Mouse (Mus musculus): ENCODE results near the gene Tmem160. TPM values are rescaled to one million over a fixed set of nuclear protein-coding genes. Genes with fewer than 3 reads are reported as not detected.
A peak's percentile ranks its signal among the peaks of the same experiment; 100 is the strongest.

Gene Tmem160
- polyA plus RNA-seq, 1 experiment from 2014 or later = 87.9 TPM

DNA sequence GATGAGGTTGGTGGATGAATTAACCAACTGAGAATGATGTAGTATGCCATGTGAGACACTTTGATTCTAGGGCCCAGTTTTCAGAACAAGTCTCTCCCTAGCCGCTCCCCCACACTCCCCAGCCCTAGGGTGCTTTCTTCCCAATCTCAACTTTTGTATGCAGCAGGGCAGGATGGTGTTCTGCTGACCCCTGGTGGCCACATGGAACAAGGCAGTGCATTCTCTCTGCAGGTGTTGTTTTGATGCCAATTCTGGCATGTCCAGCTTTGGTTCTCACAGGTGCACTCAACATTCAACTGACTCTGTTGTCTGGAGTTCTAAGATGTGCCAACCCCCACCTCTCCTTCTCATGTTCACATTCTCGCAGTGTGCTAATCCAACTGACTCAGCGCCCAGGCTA is 39.2 kb downstream of the Tmem160 start:
- DNase-seq (ENCODE audit: low spot score) = peak; percentile 81
- no peak overlapping the region for H3K9ac ChIP-seq (replicated peaks; ENCODE audit: low read depth)
- no peaks in the 10 kb centered on the region for H3K27me3 ChIP-seq (replicated peaks; ENCODE audit: insufficient read depth, low read length)
- H3K9me3 ChIP-seq (ENCODE audit: low read length) = no peaks in the 10 kb centered on the region
- no peak overlapping the region for H3K27ac ChIP-seq (ENCODE audit: low read length)
- peak; percentile 97 for TF ChIP-seq CTCF (IDR thresholded peaks at IDR 0.05)
- no peak for TF ChIP-seq EP300 (IDR thresholded peaks at IDR 0.05)
- H3K4me2 ChIP-seq (replicated peaks; ENCODE audit: low read depth, low read length) = no peak overlapping the region
- no peak overlapping the region for H3K4me3 ChIP-seq (ENCODE audit: low read depth, low read length)
- peak; percentile 66 for ATAC-seq
- H3K4me1 ChIP-seq (ENCODE audit: insufficient read depth, low read depth, low read length) = no peaks in the 10 kb centered on the region
- H3K36me3 ChIP-seq (ENCODE audit: insufficient read depth, low read length) = peaks cover 8% of the 10 kb centered on the region
- 36% methylated on average over 3 of the region's 3 CpGs for WGBS

DNA sequence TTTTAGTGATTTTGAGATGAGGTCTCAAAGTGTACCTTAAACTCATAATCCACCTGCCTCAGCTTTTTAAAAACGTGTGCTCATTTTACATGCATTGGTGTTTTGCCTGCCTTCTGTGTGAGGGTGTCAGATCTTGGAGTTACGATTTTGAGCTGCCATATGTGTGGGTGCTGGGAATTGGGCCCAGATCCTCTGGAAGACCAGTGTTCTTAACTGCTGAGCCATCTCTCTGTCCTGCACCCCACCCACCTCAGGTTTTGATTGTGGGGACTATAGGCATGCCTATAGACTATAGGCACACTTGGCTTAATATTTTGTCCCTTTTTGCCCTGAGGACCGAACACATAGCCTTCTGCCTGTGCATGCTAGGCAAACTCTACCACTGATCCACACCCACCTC is 39.6 kb downstream of the Tmem160 start:
- TF ChIP-seq CTCF (IDR thresholded peaks at IDR 0.05) (no peak), EP300 (IDR thresholded peaks at IDR 0.05) (no peak)
- no peak overlapping the region for H3K27ac ChIP-seq (ENCODE audit: low read length)
- ATAC-seq (no peak), DNase-seq (ENCODE audit: low spot score) (no peak)
- no peaks in the 10 kb centered on the region for H3K27me3 ChIP-seq (replicated peaks; ENCODE audit: insufficient read depth, low read length)
- H3K4me2 ChIP-seq (replicated peaks; ENCODE audit: low read depth, low read length) = no peak overlapping the region
- no peaks in the 10 kb centered on the region for H3K9me3 ChIP-seq (ENCODE audit: low read length)
- H3K36me3 ChIP-seq (ENCODE audit: insufficient read depth, low read length) = peaks cover 12% of the 10 kb centered on the region
- H3K4me3 ChIP-seq (ENCODE audit: low read depth, low read length) = no peak overlapping the region
- 59% methylated on average over 3 of the region's 3 CpGs for WGBS
- H3K4me1 ChIP-seq (ENCODE audit: insufficient read depth, low read depth, low read length) = no peaks in the 10 kb centered on the region
- H3K9ac ChIP-seq (replicated peaks; ENCODE audit: low read depth) = no peak overlapping the region

DNA sequence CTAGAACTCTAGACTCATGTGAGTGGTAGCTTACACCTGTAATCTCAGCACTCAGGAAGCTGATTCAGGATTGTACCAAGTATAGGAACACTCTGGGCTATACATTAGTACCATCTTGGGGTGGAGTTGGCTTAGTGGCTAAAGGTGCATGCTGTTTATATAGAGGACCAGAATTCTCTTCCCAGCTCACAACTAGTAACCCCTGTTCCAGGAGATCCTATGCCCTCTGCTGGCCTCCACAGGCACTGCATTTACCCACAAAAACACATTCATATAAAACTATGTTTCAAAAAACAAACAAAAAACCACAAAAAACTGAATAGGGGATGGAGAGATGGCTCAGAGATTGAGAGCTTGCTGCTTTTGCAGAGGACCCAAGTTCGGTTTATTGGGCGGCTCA is 40.8 kb downstream of the Tmem160 start:
- WGBS = 38% methylated on average over 2 of the region's 2 CpGs
- TF ChIP-seq CTCF (IDR thresholded peaks at IDR 0.05) (peak; percentile 72), EP300 (IDR thresholded peaks at IDR 0.05) (no peak)
- peak; percentile 61 for DNase-seq (ENCODE audit: low spot score)

DNA sequence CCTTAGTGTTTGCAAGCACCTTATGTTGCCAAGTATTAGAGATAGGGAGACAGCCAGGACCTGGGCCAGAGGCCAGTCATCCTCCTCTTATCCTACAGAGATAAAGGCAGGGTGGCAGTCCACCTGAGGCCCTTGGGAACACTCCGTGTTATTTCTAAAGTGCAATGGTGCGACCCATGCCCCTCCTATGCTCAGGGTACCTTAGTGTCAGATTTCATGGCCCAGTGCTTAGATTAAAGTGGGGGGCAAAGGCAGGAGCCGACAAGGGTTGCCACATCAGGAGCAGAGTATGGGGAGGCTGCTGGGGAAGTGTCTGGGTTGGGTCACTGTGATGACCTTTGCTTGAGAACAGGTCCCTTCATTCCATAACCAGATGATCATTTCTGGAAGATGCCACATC is 43.7 kb downstream of the Tmem160 start:
- Histone ChIP-seq H3K27me3 (replicated peaks; ENCODE audit: insufficient read depth, low read length) (no peaks in the 10 kb centered on the region), H3K36me3 (ENCODE audit: insufficient read depth, low read length) (peaks cover 21% of the 10 kb centered on the region), H3K9ac (replicated peaks; ENCODE audit: low read depth) (no peak overlapping the region), H3K4me1 (ENCODE audit: insufficient read depth, low read depth, low read length) (no peaks in the 10 kb centered on the region), H3K9me3 (ENCODE audit: low read length) (no peaks in the 10 kb centered on the region), H3K4me3 (ENCODE audit: low read depth, low read length) (no peak overlapping the region), H3K4me2 (replicated peaks; ENCODE audit: low read depth, low read length) (no peak overlapping the region), H3K27ac (ENCODE audit: low read length) (no peak overlapping the region)
- no peak for ATAC-seq
- 73% methylated on average over 3 of the region's 3 CpGs for WGBS
- no peak for DNase-seq (ENCODE audit: low spot score)
- TF ChIP-seq EP300 (IDR thresholded peaks at IDR 0.05) = no peak
- no peak for TF ChIP-seq CTCF (IDR thresholded peaks at IDR 0.05)

More for the DNA sequence above, 40.8 kb downstream of the Tmem160 start:
- H3K27me3 ChIP-seq (replicated peaks; ENCODE audit: insufficient read depth, low read length) = no peaks in the 10 kb centered on the region
- H3K4me1 ChIP-seq (ENCODE audit: insufficient read depth, low read depth, low read length) = no peaks in the 10 kb centered on the region
- no peaks in the 10 kb centered on the region for H3K9me3 ChIP-seq (ENCODE audit: low read length)
- no peak overlapping the region for H3K4me2 ChIP-seq (replicated peaks; ENCODE audit: low read depth, low read length)
- H3K9ac ChIP-seq (replicated peaks; ENCODE audit: low read depth) = no peak overlapping the region
- no peak overlapping the region for H3K4me3 ChIP-seq (ENCODE audit: low read depth, low read length)
- peaks cover 16% of the 10 kb centered on the region for H3K36me3 ChIP-seq (ENCODE audit: insufficient read depth, low read length)
- no peak for ATAC-seq
- no peak overlapping the region for H3K27ac ChIP-seq (ENCODE audit: low read length)

DNA sequence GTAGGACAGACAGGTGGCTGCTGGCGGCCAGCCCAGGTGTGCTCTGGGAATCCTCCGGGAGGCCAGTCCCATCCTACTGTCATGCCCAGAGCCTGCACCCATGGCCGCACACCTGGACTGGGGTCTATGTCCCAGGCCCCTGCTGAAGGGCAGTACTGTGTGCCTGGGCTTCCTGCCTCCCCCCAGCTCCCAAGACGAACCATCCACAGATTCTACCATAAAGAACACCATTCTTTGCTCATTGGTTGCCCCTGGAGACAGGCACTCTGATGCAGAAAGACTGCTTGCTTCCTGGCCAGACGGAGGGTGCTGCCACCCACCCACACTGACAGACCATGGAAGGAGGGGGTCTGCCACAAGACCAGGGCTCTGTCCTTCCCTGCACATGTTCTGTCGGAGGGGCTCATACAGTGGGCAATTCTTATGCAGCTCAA is 47.1 kb downstream of the Tmem160 start:
- DNase-seq (ENCODE audit: low spot score) (no peak), ATAC-seq (no peak)
- H3K4me1 ChIP-seq (ENCODE audit: insufficient read depth, low read depth, low read length) = no peaks in the 10 kb centered on the region
- H3K27ac ChIP-seq (ENCODE audit: low read length) = no peak overlapping the region
- no peak overlapping the region for H3K9ac ChIP-seq (replicated peaks; ENCODE audit: low read depth)
- H3K36me3 ChIP-seq (ENCODE audit: insufficient read depth, low read length) = peaks cover 31% of the 10 kb centered on the region
- TF ChIP-seq CTCF (IDR thresholded peaks at IDR 0.05) (no peak), EP300 (IDR thresholded peaks at IDR 0.05) (no peak)
- WGBS = 90% methylated on average over 5 of the region's 6 CpGs
- no peak overlapping the region for H3K4me2 ChIP-seq (replicated peaks; ENCODE audit: low read depth, low read length)
- no peaks in the 10 kb centered on the region for H3K9me3 ChIP-seq (ENCODE audit: low read length)
- no peak overlapping the region for H3K4me3 ChIP-seq (ENCODE audit: low read depth, low read length)
- H3K27me3 ChIP-seq (replicated peaks; ENCODE audit: insufficient read depth, low read length) = no peaks in the 10 kb centered on the region

DNA sequence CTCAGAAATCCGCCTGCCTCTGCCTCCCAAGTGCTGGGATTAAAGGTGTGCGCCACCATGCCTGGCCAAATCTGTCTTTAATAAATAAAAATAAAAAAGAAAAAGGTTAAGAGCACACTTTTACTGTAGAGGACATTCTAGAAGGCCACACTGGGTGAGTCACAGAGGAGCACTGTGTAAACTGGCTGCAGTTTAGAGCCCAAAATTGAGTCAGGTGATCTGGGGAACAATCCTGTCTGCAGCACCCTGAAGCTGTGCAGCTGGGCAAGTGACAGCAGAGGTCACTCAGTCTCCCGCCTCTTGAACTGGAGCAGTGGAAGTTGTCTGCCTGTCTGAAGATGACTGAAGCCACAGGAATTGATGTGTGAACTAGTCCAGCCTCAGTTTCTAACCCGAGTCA is 49.0 kb downstream of the Tmem160 start:
- no peaks in the 10 kb centered on the region for H3K9me3 ChIP-seq (ENCODE audit: low read length)
- no peak overlapping the region for H3K27ac ChIP-seq (ENCODE audit: low read length)
- no peaks in the 10 kb centered on the region for H3K27me3 ChIP-seq (replicated peaks; ENCODE audit: insufficient read depth, low read length)
- 90% methylated on average over 4 of the region's 4 CpGs for WGBS
- H3K4me3 ChIP-seq (ENCODE audit: low read depth, low read length) = no peak overlapping the region
- DNase-seq (ENCODE audit: low spot score) (no peak), ATAC-seq (no peak)
- TF ChIP-seq CTCF (IDR thresholded peaks at IDR 0.05) (no peak), EP300 (IDR thresholded peaks at IDR 0.05) (no peak)
- no peaks in the 10 kb centered on the region for H3K4me1 ChIP-seq (ENCODE audit: insufficient read depth, low read depth, low read length)
- no peak overlapping the region for H3K4me2 ChIP-seq (replicated peaks; ENCODE audit: low read depth, low read length)
- H3K36me3 ChIP-seq (ENCODE audit: insufficient read depth, low read length) = peaks cover 28% of the 10 kb centered on the region
- no peak overlapping the region for H3K9ac ChIP-seq (replicated peaks; ENCODE audit: low read depth)

Data from lung, postnatal 0 days (tissue).